8 mouse cellular contexts compared by ENCODE assay signal in genomic region chr2:10047758-10048436, GRCm38 (mm10). TPM values are rescaled to one million over a fixed set of nuclear protein-coding genes. Genes with fewer than 3 reads are reported as not detected.
DNase-seq lines count a peak whose midpoint lies in the region; ATAC-seq and TF ChIP-seq lines count a peak whose summit lies in the region.

No protein-coding gene starts in this region.

- H3K36me3 ChIP-seq in heart, embryonic 13.5 days, result no peaks in the 10 kb centered on the region
- H3K36me3 ChIP-seq in kidney, postnatal 0 days (ENCODE audit: insufficient read depth, low read length), result no peaks in the 10 kb centered on the region

- peak; percentile 42; the same call in 1 of the 2 replicates for TF ChIP-seq CTCF in kidney, postnatal 0 days (IDR thresholded peaks at IDR 0.05; ENCODE audit: low read depth)

- peak overlapping the region; percentile 89 for H3K4me2 ChIP-seq in heart, embryonic 13.5 days
- H3K4me2 ChIP-seq in kidney, postnatal 0 days (ENCODE audit: low read length), result peak overlapping the region; percentile 83

- H3K9me3 ChIP-seq in heart, embryonic 13.5 days, result no peaks in the 10 kb centered on the region
- no peaks in the 10 kb centered on the region for H3K9me3 ChIP-seq in kidney, postnatal 0 days (replicated peaks; ENCODE audit: low read length)

- ATAC-seq in heart, embryonic 13.5 days (ENCODE audit: extremely low read depth, insufficient number of reproducible peaks, low FRiP score, low TSS enrichment), result peak; percentile 28; the same call in 1 of the 2 replicates
- ATAC-seq in kidney, postnatal 0 days (replicated peaks; ENCODE audit: low FRiP score, low read depth), result peak; percentile 53
- ATAC-seq in megakaryocyte, adult 5-6 weeks (ENCODE audit: poor library complexity, severe bottlenecking), result peak; percentile 43

- peak overlapping the region; percentile 78 for H3K4me3 ChIP-seq in heart, embryonic 13.5 days
- peak overlapping the region; percentile 84 for H3K4me3 ChIP-seq in kidney, postnatal 0 days (replicated peaks; ENCODE audit: low read depth, low read length)

- no peaks in the 10 kb centered on the region for H3K27me3 ChIP-seq in heart, embryonic 13.5 days (replicated peaks)
- H3K27me3 ChIP-seq in kidney, postnatal 0 days (ENCODE audit: insufficient read depth, low read length), result no peaks in the 10 kb centered on the region

- peaks cover 15% of the 10 kb centered on the region for H3K4me1 ChIP-seq in heart, embryonic 13.5 days
- no peaks in the 10 kb centered on the region; the same call in 1 of the 2 replicates for H3K4me1 ChIP-seq in kidney, postnatal 0 days (replicated peaks; ENCODE audit: insufficient read depth, low read length)

- DNase-seq in frontal cortex, postnatal 14 days (ENCODE audit: low spot score in 2 of 2), result peak; percentile 18 to 27
- DNase-seq in frontal cortex, adult 2 months (ENCODE audit: extremely low spot score in 1 of 2, low spot score in 1 of 2), result no peak
- peak; percentile 30 for DNase-seq in Muller cell, postnatal 12 days (ENCODE audit: inconsistent ontology term)
- DNase-seq in embryo, embryonic 10 days (ENCODE audit: low spot score), result peak; percentile 62
- peak; percentile 54 for DNase-seq in kidney, postnatal 0 days (ENCODE audit: low spot score)
- DNase-seq in right cerebral cortex, postnatal 14 days, result peak; percentile 25

- under 1% methylated on average over 47 of the region's 47 CpGs for WGBS in heart, embryonic 13.5 days
- WGBS in kidney, postnatal 0 days, result under 1% methylated on average over 43 of the region's 47 CpGs

- H3K27ac ChIP-seq in heart, embryonic 13.5 days (replicated peaks), result peak overlapping the region; percentile 41
- H3K27ac ChIP-seq in kidney, postnatal 0 days, result no peak overlapping the region; the same call in 1 of the 2 replicates

- H3K9ac ChIP-seq in heart, embryonic 13.5 days, result peak overlapping the region; percentile 89
- H3K9ac ChIP-seq in kidney, postnatal 0 days (ENCODE audit: low read depth, low read length), result peak overlapping the region; percentile 78

RNA-seq across cellular contexts. Expression of gene Taf3, which starts 0.5 kb away (rescaled TPM):
- 9.9 and 11.3 TPM in 2 replicates for polyA plus RNA-seq in frontal cortex, adult 2 months (2012; rRNA removed)
- 8.0 and 8.8 TPM in 2 replicates for polyA plus RNA-seq in heart, embryonic 13.5 days (2015; fragmentation: Nextera tagmentation; extraction: Ambion mirVana)
- 12.6 and 13.7 TPM in 2 replicates for polyA plus RNA-seq in kidney, postnatal 0 days (2015; fragmentation: Nextera tagmentation; extraction: Ambion mirVana)
- total RNA-seq in megakaryocyte, adult 5-6 weeks (2015), result 12.5 and 13.3 TPM in 2 replicates
- 8.7 and 12.6 TPM in 2 replicates for total RNA-seq in megakaryocyte, adult 5-6 weeks (2017)

RNA-seq across cellular contexts. Expression of gene Atp5c1, which starts 32.4 kb away (rescaled TPM):
- 433 and 438 TPM in 2 replicates for polyA plus RNA-seq in frontal cortex, adult 2 months (2012; rRNA removed)
- polyA plus RNA-seq in heart, embryonic 13.5 days (2015; fragmentation: Nextera tagmentation; extraction: Ambion mirVana), result 1,110 and 1,235 TPM in 2 replicates
- 1,000 and 1,009 TPM in 2 replicates for polyA plus RNA-seq in kidney, postnatal 0 days (2015; fragmentation: Nextera tagmentation; extraction: Ambion mirVana)
- total RNA-seq in megakaryocyte, adult 5-6 weeks (2015), result 493 and 571 TPM in 2 replicates
- 410 and 491 TPM in 2 replicates for total RNA-seq in megakaryocyte, adult 5-6 weeks (2017)

RNA-seq across cellular contexts. Expression of gene Kin, which starts 32.5 kb away (rescaled TPM):
- 12.7 and 14.7 TPM in 2 replicates for polyA plus RNA-seq in frontal cortex, adult 2 months (2012; rRNA removed)
- polyA plus RNA-seq in heart, embryonic 13.5 days (2015; fragmentation: Nextera tagmentation; extraction: Ambion mirVana), result 17.7 and 18.2 TPM in 2 replicates
- 28.3 TPM in 2 replicates for polyA plus RNA-seq in kidney, postnatal 0 days (2015; fragmentation: Nextera tagmentation; extraction: Ambion mirVana)
- 26.3 and 27.6 TPM in 2 replicates for total RNA-seq in megakaryocyte, adult 5-6 weeks (2015)
- 24.2 and 35.6 TPM in 2 replicates for total RNA-seq in megakaryocyte, adult 5-6 weeks (2017)

Comparison
In these comparisons a context has a peak if more than half of its experiments do, and no peak if none do; other contexts are left out.
1. DNase-seq: peak in frontal cortex, postnatal 14 days (2 of 2), Muller cell, postnatal 12 days (single experiment), embryo, embryonic 10 days (single experiment), kidney, postnatal 0 days (single experiment) and right cerebral cortex, postnatal 14 days (single experiment); none in frontal cortex, adult 2 months (0 of 2).
2. Peak in every context shown above with its lines, with median percentiles within 50 percentile points of each other: ATAC-seq.